Mouse (Mus musculus) CH12.LX (cell line): Measurements from ENCODE around the gene Hoxd4.

Experiments used
- E2F4 ChIP-seq: IDR thresholded peaks from 2 replicates; pipeline ENCODE4 v1.6.1; 2011; ENCODE audit warnings: low read depth, low read length, improper control_type of control experiment; ENCODE audit not compliant: insufficient replicate concordance
- NELFE ChIP-seq: IDR thresholded peaks from 2 replicates; pipeline ENCODE4 v1.6.1; 2011; ENCODE audit warnings: low read depth, low read length, improper control_type of control experiment
- TCF12 ChIP-seq: IDR thresholded peaks from 2 replicates; pipeline ENCODE4 v1.6.1; 2014; ENCODE audit warnings: low read depth, mild to moderate bottlenecking, inconsistent platforms, low read length, improper control_type of control experiment

- no peak for TF ChIP-seq NELFE
- TF ChIP-seq E2F4 = no peak
- no peak for TF ChIP-seq TCF12
These were observed 43.8 kb upstream of the Hoxd4 start, which contains the start of gene Hoxd13 for GRCm38 (mm10) chr2:74667842-74668357.
